Mouse (Mus musculus) kidney, postnatal 0 days (tissue): ENCODE measurements around the gene Phldb2. TPM values are rescaled to one million over a fixed set of nuclear protein-coding genes. Genes with fewer than 3 reads are reported as not detected.
A peak's percentile ranks its signal among the peaks of the same experiment; 100 is the strongest.

Source experiments
- ATAC-seq: fragments of 200-750 bp; cut with Nextera tagmentation; replicated peaks from 2 replicates; pipeline ENCODE4 v1.8.0; 2017; ENCODE audit warnings: low read depth, moderate number of reproducible peaks, moderate TSS enrichment, moderate library complexity; ENCODE audit not compliant: low FRiP score
- DNase-seq: peaks from one replicate; pipeline ENCODE4 v3.0.0-alpha.2; 2016; ENCODE audit warnings: low spot score
- H3K27ac ChIP-seq: fragments of 300-500 bp; sonication (generic); 2 replicates; pipeline ENCODE4 v1.5.1; 2014; ENCODE audit warnings: mild to moderate bottlenecking
- H3K27me3 ChIP-seq: fragments of 300-500 bp; sonication (generic); 2 replicates; pipeline ENCODE4 v1.6.1; 2014; ENCODE audit warnings: low read length, mixed read lengths; ENCODE audit not compliant: insufficient read depth
- H3K36me3 ChIP-seq: fragments of 300-500 bp; sonication (generic); 2 replicates; pipeline ENCODE4 v1.6.1; 2014; ENCODE audit warnings: low read length, mixed read lengths; ENCODE audit not compliant: insufficient read depth
- H3K4me1 ChIP-seq: fragments of 300-500 bp; sonication (generic); replicated peaks from 2 replicates; pipeline ENCODE4 v1.6.1; 2014; ENCODE audit warnings: antibody characterized with exemption, low read length, mixed read lengths; ENCODE audit not compliant: insufficient read depth
- H3K4me2 ChIP-seq: fragments of 300-500 bp; sonication (generic); 2 replicates; pipeline ENCODE4 v1.6.1; 2014; ENCODE audit warnings: mild to moderate bottlenecking, low read length, moderate library complexity, mixed read lengths
- H3K4me3 ChIP-seq: fragments of 300-500 bp; sonication (generic); replicated peaks from 2 replicates; pipeline ENCODE4 v1.5.1; 2014; ENCODE audit warnings: low read depth, low read length
- H3K9ac ChIP-seq: fragments of 300-500 bp; sonication (generic); 2 replicates; pipeline ENCODE4 v1.6.1; 2014; ENCODE audit warnings: low read depth, low read length
- H3K9me3 ChIP-seq: fragments of 300-500 bp; sonication (generic); replicated peaks from 2 replicates; pipeline ENCODE4 v1.6.1; 2016; ENCODE audit warnings: low read length, inconsistent platforms, mixed read lengths
- CTCF ChIP-seq: IDR thresholded peaks from 2 replicates; pipeline ENCODE4 v1.5.1; 2016; ENCODE audit warnings: antibody characterized with exemption, low read depth, mild to moderate bottlenecking, moderate library complexity
- WGBS: fragments of 180-500 bp; shearing (Covaris S2); extraction: QIAGEN DNeasy Blood & Tissue Kit; methylation state at CpG from one replicate; pipeline ENCODE4 v1.1.7; 2014; 5-methylcytosine and 5-hydroxymethylcytosine counted together
- polyA plus RNA-seq: library from polyadenylated mRNA; unstranded; fragments of >200 nt; fragmentation: Nextera tagmentation; extraction: Ambion mirVana; gene quantifications from 2 replicates; pipeline ENCODE4 v1.2.1, GENCODE M21; 2015

Phldb2 gene
- polyA plus RNA-seq, 1 experiment from 2014 or later: 74.2 TPM

DNA sequence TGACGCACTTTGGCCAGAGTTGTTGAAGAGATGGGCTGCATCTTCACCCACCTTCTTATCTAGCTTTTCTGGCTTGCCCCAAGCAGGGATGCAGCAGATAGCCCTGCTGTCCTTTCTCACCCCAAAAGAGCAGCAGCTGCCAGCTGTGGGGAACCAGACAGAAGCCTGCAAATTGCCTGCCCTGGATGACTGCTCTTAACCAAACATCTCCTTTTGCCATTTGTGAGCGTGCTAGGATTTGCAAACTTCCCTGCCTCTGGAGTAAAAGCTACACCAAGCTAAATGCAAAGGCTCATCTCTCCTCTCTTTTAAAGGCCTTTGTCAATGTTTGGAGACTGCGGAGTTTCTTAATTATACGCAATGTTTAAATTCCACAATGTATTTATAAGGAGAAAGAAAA is 111.0 kb downstream of the Phldb2 start:
- H3K4me1 ChIP-seq: peaks cover 35% of the 10 kb centered on the region
- 44% methylated on average over 4 of the region's 4 CpGs for WGBS
- H3K4me2 ChIP-seq: peak overlapping the region; percentile 76
- H3K9me3 ChIP-seq: no peaks in the 10 kb centered on the region
- peak overlapping the region; percentile 36; the same call in 1 of the 2 replicates for H3K9ac ChIP-seq
- no peaks in the 10 kb centered on the region for H3K36me3 ChIP-seq
- TF ChIP-seq CTCF: no peak
- no peak for DNase-seq
- no peak for ATAC-seq
- peak overlapping the region; percentile 94 for H3K27ac ChIP-seq
- H3K4me3 ChIP-seq: peak overlapping the region; percentile 86
- no peaks in the 10 kb centered on the region for H3K27me3 ChIP-seq

GRCm38 (mm10) chr16:45841806-45842205 is 111.6 kb downstream of the Phldb2 start:
- peak overlapping the region; percentile 86 for H3K4me3 ChIP-seq
- peaks cover 35% of the 10 kb centered on the region for H3K4me1 ChIP-seq
- no peak overlapping the region for H3K9ac ChIP-seq
- ATAC-seq: no peak
- peak overlapping the region; percentile 94; the same call in 1 of the 2 replicates for H3K27ac ChIP-seq
- no peaks in the 10 kb centered on the region for H3K27me3 ChIP-seq
- TF ChIP-seq CTCF: no peak
- H3K36me3 ChIP-seq: no peaks in the 10 kb centered on the region
- DNase-seq: no peak
- H3K9me3 ChIP-seq: no peaks in the 10 kb centered on the region
- peak overlapping the region; percentile 76 for H3K4me2 ChIP-seq
- WGBS: 61% methylated on average over 3 of the region's 3 CpGs

GRCm38 (mm10) chr16:45841016-45841415 is 112.4 kb downstream of the Phldb2 start:
- DNase-seq (no peak), ATAC-seq (no peak)
- no peaks in the 10 kb centered on the region for H3K27me3 ChIP-seq
- no peak overlapping the region for H3K4me3 ChIP-seq
- H3K27ac ChIP-seq: no peak overlapping the region
- H3K9me3 ChIP-seq: no peaks in the 10 kb centered on the region
- TF ChIP-seq CTCF: no peak
- H3K36me3 ChIP-seq: no peaks in the 10 kb centered on the region
- peak overlapping the region; percentile 76 for H3K4me2 ChIP-seq
- H3K9ac ChIP-seq: no peak overlapping the region
- H3K4me1 ChIP-seq: peaks cover 35% of the 10 kb centered on the region
- WGBS: 76% methylated on average over 3 of the region's 3 CpGs

- ATAC-seq (no peak; the same call in 1 of the 2 replicates), DNase-seq (peak; percentile 46)
- H3K36me3 ChIP-seq: no peaks in the 10 kb centered on the region
- H3K4me2 ChIP-seq: no peak overlapping the region
- H3K27me3 ChIP-seq: no peaks in the 10 kb centered on the region
- H3K4me3 ChIP-seq: no peak overlapping the region
- H3K4me1 ChIP-seq: peaks cover 39% of the 10 kb centered on the region
- H3K9ac ChIP-seq: no peak overlapping the region
- WGBS: 40% methylated on average over 5 of the region's 5 CpGs
- no peaks in the 10 kb centered on the region for H3K9me3 ChIP-seq
- H3K27ac ChIP-seq: peak overlapping the region; percentile 54
- no peak for TF ChIP-seq CTCF
These were observed 115.7 kb downstream of the Phldb2 start for GRCm38 (mm10) chr16:45837541-45838342.

- no peak for ATAC-seq
- Histone ChIP-seq H3K9ac (no peak overlapping the region), H3K9me3 (no peaks in the 10 kb centered on the region), H3K4me2 (no peak overlapping the region), H3K27me3 (no peaks in the 10 kb centered on the region), H3K36me3 (no peaks in the 10 kb centered on the region), H3K27ac (peak overlapping the region; percentile 78; the same call in 1 of the 2 replicates), H3K4me1 (peaks cover 33% of the 10 kb centered on the region), H3K4me3 (no peak overlapping the region)
- TF ChIP-seq CTCF: no peak
- peak; percentile 63 for DNase-seq
- WGBS: 18% methylated on average over 6 of the region's 6 CpGs
These were observed 120.7 kb downstream of the Phldb2 start for GRCm38 (mm10) chr16:45832747-45833108.

- H3K4me3 ChIP-seq: no peak overlapping the region
- H3K27me3 ChIP-seq: no peaks in the 10 kb centered on the region
- peaks cover 33% of the 10 kb centered on the region for H3K4me1 ChIP-seq
- no peaks in the 10 kb centered on the region for H3K9me3 ChIP-seq
- ATAC-seq (peak; percentile 67; the same call in 1 of the 2 replicates), DNase-seq (peak; percentile 85)
- no peak overlapping the region for H3K9ac ChIP-seq
- peak overlapping the region; percentile 78 for H3K27ac ChIP-seq
- H3K4me2 ChIP-seq: peak overlapping the region; percentile 10; the same call in 1 of the 2 replicates
- peak; percentile 61 for TF ChIP-seq CTCF
- H3K36me3 ChIP-seq: no peaks in the 10 kb centered on the region
- 28% methylated on average over 8 of the region's 8 CpGs for WGBS
These were observed 121.2 kb downstream of the Phldb2 start for GRCm38 (mm10) chr16:45832061-45832746.
